Mouse (Mus musculus) liver, embryonic 14.5 days (tissue): ENCODE results near the gene Sugct.

ENCODE experiments used
- CTCF ChIP-seq: IDR thresholded peaks from 2 replicates; pipeline ENCODE4 v1.5.1; 2016; ENCODE audit warnings: antibody characterized with exemption, low read depth, control low read depth
- EP300 ChIP-seq: IDR thresholded peaks from 2 replicates; pipeline ENCODE4 v1.6.1; 2016; ENCODE audit warnings: antibody characterized with exemption, low read depth

GRCm38 (mm10) chr13:16821785-16822184 is 873.6 kb downstream of the Sugct start:
- TF ChIP-seq EP300 (no peak), CTCF (no peak)
